Mouse (Mus musculus): ENCODE data around the gene Arhgap18.
"Not testable (repeated sequence)": the region's sequence is repeated elsewhere in the genome, so short reads cannot be mapped to it uniquely, and the experiment has no call there.

The Arhgap18 gene

GRCm38 (mm10) chr10:26912112-26912797, 159.0 kb downstream of the Arhgap18 start:
- DNase-seq: no peak

GRCm38 (mm10) chr10:26912807-26913206, 159.6 kb downstream of the Arhgap18 start:
- no peak for DNase-seq

GRCm38 (mm10) chr10:26919307-26919977, 166.2 kb downstream of the Arhgap18 start:
- DNase-seq: peak; percentile 30 to 46

GRCm38 (mm10) chr10:26920383-26920979, 167.3 kb downstream of the Arhgap18 start:
- DNase-seq: peak in 1 of 2 experiments; percentile 17

- DNase-seq: not testable (repeated sequence)
Observed at GRCm38 (mm10) chr10:26936056-26936455, 182.8 kb downstream of the Arhgap18 start.

GRCm38 (mm10) chr10:26938464-26938863, 185.2 kb downstream of the Arhgap18 start:
- DNase-seq: not testable (repeated sequence)

- DNase-seq: no peak
Observed at GRCm38 (mm10) chr10:26939549-26939948, 186.3 kb downstream of the Arhgap18 start.

GRCm38 (mm10) chr10:26948331-26948730, 195.1 kb downstream of the Arhgap18 start:
- no peak for DNase-seq

- no peak for DNase-seq
Observed at GRCm38 (mm10) chr10:26949667-26950066, 196.4 kb downstream of the Arhgap18 start.

- no peak for DNase-seq
Observed at GRCm38 (mm10) chr10:26950448-26950847, 197.2 kb downstream of the Arhgap18 start.

GRCm38 (mm10) chr10:26958513-26958912, 205.3 kb downstream of the Arhgap18 start:
- DNase-seq: no peak

Measured in kidney, postnatal 4 days (tissue).